Mouse (Mus musculus) urinary bladder, adult 2 months (tissue): Measurements from ENCODE around the gene Usp54. TPM values are rescaled to one million over a fixed set of nuclear protein-coding genes. Genes with fewer than 3 reads are reported as not detected.

Experiments
- DNase-seq: peaks from one replicate; pipeline ENCODE4 v3.0.0; 2022; ENCODE audit warnings: low spot score
- polyA plus RNA-seq: library from polyadenylated mRNA; depleted of rRNA; stranded (reverse); fragments of >200 nt; gene quantifications from 2 replicates; pipeline ENCODE4 v1.2.3, GENCODE M21; 2012; rRNA removed

Usp54 gene
- polyA plus RNA-seq: 16.0 and 16.9 TPM in 2 replicates

GRCm38 (mm10) chr14:20640644-20641437 is at the start of gene Usp54:
TSS of gene Usp54 (minus strand) at chr14:20641063.
- DNase-seq: peak; percentile 89

DNA sequence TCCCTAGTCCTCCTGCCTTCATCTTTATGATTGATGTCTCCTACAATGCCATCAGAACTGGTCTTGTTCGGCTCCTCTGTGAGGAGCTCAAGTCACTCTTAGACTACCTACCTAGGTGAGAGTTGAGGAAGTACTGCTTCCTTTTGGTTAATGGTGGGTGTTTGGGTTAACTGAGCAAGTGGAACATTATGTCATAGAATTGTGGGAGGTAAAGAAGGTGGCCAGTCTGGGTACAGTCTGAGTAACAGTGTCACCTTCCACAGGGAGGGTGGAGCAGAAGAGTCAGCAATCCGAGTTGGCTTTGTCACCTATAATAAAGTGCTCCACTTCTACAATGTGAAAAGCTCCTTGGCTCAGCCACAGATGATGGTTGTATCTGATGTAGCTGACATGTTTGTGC is 48.1 kb upstream of the Usp54 start:
- DNase-seq: no peak

DNA sequence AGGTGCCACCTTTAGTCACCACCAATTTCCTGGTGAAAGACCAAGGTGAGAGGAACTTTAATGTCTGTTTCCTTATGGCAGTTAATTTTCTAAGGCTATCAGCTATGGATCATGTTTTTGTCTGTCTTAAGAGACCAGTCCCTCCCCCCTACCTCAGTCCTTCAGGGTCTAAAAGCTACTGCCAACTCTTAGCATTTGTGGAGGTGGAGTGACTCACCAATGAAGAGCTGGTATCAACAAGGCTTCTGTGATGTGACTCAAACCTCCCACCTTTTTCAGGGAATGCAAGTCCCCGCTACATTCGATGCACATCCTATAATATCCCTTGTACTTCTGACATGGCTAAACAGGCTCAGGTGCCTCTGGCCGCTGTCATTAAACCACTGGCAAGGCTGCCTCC is 45.7 kb upstream of the Usp54 start:
- DNase-seq: no peak

GRCm38 (mm10) chr14:20682498-20682897 is 41.6 kb upstream of the Usp54 start:
- no peak for DNase-seq

GRCm38 (mm10) chr14:20681742-20682141 is 40.9 kb upstream of the Usp54 start:
- DNase-seq: no peak

- DNase-seq: no peak
These were observed 37.0 kb upstream of the Usp54 start for GRCm38 (mm10) chr14:20677906-20678305.

DNA sequence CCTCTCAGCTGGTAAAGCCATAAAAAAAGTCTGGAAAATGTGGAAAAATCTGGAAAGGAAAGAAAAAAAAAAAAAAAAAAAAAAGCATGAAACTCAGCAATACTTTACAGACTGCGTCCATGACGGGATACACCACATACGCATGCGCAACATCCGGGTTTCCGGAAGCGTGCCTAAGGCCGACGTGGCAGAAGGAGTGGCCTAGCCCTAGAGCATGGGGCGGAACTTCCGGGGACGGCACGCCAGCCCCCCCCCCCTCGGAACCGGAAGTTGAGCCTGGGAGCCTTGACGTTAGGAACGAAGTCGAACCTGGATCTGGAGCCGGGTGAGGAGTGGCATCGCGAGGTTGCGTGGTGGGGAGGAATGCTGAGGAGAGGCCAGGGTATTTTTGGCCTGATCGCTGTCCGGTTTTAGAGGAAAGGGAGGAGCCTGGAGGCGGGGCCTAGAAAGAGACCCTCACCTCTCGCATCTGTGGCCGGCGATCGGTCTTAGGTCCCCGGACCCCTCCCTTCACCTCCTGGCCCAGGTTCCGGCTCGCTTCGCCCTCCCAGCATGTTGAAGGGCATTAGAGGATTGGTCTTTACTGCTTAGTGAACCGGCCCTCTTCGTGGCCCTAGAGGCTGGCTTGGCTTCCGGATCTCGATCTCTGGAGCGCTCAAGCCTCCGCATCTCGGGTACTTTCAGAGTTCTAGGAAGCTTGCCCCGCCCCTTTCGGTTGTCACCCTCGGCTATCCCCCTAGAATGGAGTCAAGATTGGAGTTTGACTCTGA is 33.4 kb upstream of the Usp54 start, which contains the start of gene Sec24c:
TSS of gene Sec24c (plus strand) at position 245 of the 770 bp plus-strand sequence.
- DNase-seq: peak; percentile 96

GRCm38 (mm10) chr14:20673735-20674063 is 32.8 kb upstream of the Usp54 start:
- DNase-seq: no peak

DNA sequence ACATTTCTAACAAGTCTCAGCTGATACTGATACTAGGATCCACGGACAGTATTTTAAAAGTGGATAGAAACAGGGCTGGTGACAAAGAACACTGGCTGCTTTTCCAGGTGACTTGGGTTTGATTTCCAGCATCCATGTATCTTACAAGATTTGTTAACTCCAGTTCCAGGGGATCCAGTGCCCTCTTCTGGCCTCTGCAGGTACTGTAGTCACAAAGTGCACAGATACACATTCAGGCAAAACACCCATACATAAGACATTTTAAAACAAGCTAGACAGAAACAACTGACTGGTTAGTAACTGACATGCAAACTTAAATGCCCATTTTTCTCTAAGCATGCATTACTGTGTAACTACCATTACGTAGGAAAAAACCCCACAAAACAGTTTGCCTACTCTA is 32.1 kb upstream of the Usp54 start:
- no peak for DNase-seq

DNA sequence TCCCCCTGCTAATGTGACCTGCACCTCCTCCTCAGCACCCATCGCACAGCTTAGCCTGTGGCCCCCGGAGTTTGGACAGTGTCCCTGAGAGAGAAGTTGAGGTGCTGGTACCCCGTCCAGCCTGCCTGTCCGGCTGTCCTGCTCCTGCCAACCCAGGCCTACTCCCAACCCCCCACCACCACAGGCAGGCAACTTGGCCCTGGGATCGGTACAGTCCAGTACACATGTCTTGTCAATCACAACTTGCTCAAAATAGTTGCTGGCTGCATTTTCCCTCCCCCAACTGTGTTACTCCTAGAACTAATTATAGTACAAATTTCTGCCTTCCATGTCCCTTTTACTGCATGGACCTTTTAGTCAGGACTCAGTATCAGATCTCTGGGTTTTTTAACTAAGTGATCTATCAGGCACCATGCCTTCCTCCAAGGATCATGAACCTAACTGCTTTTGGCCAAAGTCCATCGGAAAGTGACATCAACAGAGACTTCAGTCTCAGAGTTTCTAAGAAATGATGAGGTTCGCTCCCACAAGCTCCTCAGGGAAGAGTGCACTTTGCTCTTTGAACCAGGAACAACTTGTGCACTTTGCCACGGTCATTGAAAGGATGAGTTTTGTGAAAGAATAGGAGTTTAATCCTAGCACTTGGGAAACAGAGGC is 27.4 kb upstream of the Usp54 start, which contains the start of gene Synpo2l:
TSS of gene Synpo2l (minus strand) at position 201 of the 657 bp plus-strand sequence.
- no peak for DNase-seq

- DNase-seq: no peak
These were observed 26.6 kb upstream of the Usp54 start for GRCm38 (mm10) chr14:20667469-20667868.

- DNase-seq: no peak
These were observed 23.6 kb upstream of the Usp54 start for GRCm38 (mm10) chr14:20664436-20664835.

DNA sequence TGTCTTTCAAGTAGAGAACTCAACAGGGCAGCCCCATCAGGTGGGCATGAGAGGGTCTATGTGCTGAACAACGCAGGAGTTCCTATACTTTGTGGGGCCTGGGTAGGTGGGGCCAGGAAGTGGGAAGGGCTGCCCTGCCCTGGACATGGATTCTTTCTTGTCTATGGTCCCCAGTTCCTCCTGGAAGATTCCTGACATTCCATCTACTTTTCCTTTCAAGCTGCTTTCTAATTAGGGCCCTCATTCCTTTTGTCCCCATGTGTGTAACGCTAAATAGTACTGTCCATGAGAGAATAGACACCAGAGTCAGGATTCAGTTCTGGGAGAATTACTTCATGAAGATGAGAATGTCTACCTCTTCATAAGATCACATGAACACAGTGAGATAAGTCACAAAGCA is 22.7 kb upstream of the Usp54 start:
- no peak for DNase-seq

DNA sequence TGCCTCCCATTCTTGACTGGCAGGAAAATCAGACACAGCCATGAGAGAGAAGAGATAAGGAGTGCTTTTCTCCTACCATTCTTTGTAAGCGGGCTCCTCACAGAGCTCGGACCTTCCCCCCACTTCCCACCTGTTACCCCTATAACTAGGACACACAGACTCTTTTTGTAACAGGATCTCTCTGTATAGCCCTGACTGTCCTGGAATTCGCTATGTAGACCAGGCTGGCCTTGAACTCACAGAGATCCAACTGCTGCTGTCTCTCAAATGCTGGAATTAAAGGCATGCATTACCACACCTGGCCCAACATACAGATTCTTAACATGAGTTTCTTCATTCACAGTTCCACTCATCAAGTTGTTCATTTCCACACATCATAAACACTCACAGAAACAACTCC is 21.9 kb upstream of the Usp54 start:
- no peak for DNase-seq

DNA sequence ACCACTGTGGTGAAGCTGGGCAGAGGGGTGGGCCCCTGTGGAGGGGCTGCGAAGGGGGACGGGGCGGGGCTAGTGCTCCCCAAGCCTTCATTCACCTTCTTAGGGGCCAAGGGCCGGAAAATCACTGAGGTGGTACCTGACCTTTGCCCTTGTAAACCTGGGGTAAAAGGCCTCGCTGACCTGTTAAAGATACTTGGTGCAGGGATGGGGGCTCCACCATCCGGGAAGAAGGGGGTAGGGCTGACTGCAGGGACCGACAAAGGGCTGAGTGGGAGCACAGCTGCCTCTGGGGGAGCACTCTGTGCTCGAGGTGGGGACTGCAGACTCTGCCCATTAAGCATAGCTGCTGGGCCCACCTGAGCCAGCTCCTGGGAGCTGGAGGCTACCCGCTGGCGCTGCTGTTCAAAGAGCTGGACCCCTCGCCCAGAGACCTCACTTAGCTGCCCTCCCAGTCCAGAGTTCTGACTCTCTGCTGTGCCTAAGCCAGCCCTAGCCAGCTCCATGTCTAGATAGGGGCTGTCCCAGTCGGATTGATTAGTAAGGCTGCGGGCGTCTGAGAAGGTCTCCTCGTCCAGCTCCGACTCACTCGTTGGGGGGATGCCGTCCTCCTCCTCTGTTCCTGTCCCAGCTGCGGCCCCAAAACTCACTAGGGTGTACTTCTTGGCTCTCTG is 20.9 kb upstream of the Usp54 start:
- no peak for DNase-seq

- DNase-seq: peak; percentile 68
These were observed 20.2 kb upstream of the Usp54 start for GRCm38 (mm10) chr14:20660827-20661660.

- DNase-seq: no peak
These were observed 18.8 kb upstream of the Usp54 start for GRCm38 (mm10) chr14:20659687-20660086.

DNA sequence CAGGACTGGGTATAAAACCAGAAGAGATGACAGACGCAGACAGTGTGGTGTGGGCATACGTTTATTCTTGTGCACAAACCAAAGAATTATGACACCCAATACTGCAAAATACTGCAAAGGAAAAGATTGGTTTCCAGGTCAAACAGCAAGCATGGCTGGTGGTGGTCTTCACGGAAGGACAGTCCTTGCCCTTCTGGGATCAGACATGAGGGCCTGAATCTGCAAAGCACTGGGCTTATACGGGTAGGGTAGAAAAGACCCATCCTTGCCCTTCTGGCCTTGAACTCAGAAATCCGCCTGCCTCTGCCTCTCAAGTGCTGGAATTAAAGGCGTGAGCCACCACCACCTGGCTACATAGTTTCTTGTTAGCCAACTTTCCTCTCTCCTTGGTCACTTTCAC is 18.0 kb upstream of the Usp54 start:
- no peak for DNase-seq

- no peak for DNase-seq
These were observed 17.5 kb upstream of the Usp54 start for GRCm38 (mm10) chr14:20658326-20658725.

DNA sequence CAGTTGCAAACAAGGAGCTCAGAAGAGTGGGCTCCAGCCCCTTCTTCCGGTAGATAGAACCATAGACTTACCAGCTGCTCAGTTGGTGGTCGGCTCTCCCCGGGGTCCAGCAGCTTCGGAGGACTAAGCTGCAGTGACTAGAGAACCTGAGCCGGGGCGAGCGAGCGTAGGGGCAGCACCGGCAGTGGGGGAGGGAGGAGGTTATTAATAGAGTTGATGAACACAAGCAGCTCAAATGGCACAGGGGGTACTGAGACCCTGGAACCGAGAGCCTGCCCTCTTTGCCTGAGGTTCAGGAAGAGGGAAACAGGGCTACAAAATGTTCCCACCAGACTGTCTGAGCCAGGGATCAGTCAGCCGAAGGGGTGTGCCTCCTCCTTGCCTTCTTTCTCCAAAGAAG is 15.5 kb upstream of the Usp54 start, which contains the start of gene Myoz1:
TSS of gene Myoz1 (minus strand) at position 180 of the 400 bp plus-strand sequence.
- no peak for DNase-seq

DNA sequence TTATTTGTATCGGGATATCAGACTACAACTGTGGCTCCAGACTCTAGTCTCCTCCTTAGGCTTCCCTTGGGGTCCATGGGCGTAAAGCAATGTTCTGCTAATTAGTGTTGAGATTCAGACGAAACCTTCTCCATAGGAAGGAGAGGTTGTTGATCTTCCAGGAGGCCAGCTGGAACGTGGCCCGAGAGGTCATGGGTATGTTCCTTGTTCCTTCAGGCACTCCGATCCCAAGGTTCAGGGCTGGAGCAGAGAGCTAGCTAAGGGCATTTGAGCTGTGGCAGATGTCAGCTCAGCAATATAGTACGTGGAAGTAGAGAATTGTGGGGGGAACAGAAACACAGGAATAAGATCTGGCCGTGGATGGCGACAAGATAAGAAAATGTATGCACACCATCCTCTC is 14.9 kb upstream of the Usp54 start:
- no peak for DNase-seq
